Mouse (Mus musculus): Measurements from ENCODE around the gene Sycn. TPM values are rescaled to one million over a fixed set of nuclear protein-coding genes. Genes with fewer than 3 reads are reported as not detected.
"Not testable (repeated sequence)": the region's sequence is repeated elsewhere in the genome, so short reads cannot be mapped to it uniquely, and the experiment has no call there.

Gene Sycn
- polyA plus RNA-seq, 1 experiment from 2014 or later, result not detected

GRCm38 (mm10) chr7:28527922-28528719 is 12.6 kb upstream of the Sycn start:
- 5% methylated on average over 19 of the region's 19 CpGs for WGBS
- H3K4me2 ChIP-seq (ENCODE audit: low read length), result no peak overlapping the region
- H3K4me1 ChIP-seq (replicated peaks; ENCODE audit: control insufficient read depth, insufficient read depth, low read length), result no peaks in the 10 kb centered on the region
- no peaks in the 10 kb centered on the region for H3K9me3 ChIP-seq (ENCODE audit: control insufficient read depth, low read length)
- ATAC-seq, result no peak
- H3K36me3 ChIP-seq (ENCODE audit: control insufficient read depth, insufficient read depth), result no peaks in the 10 kb centered on the region
- no peak overlapping the region for H3K9ac ChIP-seq (replicated peaks; ENCODE audit: low read depth, low read length)
- H3K27ac ChIP-seq (ENCODE audit: low read length), result no peak overlapping the region
- H3K4me3 ChIP-seq (replicated peaks; ENCODE audit: low read length), result no peak overlapping the region
- no peaks in the 10 kb centered on the region for H3K27me3 ChIP-seq (replicated peaks; ENCODE audit: control insufficient read depth, insufficient read depth, low read length)

- Histone ChIP-seq H3K4me2 (ENCODE audit: low read length) (no peak overlapping the region), H3K9me3 (ENCODE audit: control insufficient read depth, low read length) (no peaks in the 10 kb centered on the region), H3K4me3 (replicated peaks; ENCODE audit: low read length) (no peak overlapping the region), H3K36me3 (ENCODE audit: control insufficient read depth, insufficient read depth) (no peaks in the 10 kb centered on the region), H3K9ac (replicated peaks; ENCODE audit: low read depth, low read length) (no peak overlapping the region), H3K27me3 (replicated peaks; ENCODE audit: control insufficient read depth, insufficient read depth, low read length) (no peaks in the 10 kb centered on the region), H3K27ac (ENCODE audit: low read length) (no peak overlapping the region), H3K4me1 (replicated peaks; ENCODE audit: control insufficient read depth, insufficient read depth, low read length) (no peaks in the 10 kb centered on the region)
- no peak for ATAC-seq
- 76% methylated on average over 8 of the region's 8 CpGs for WGBS
Measured at GRCm38 (mm10) chr7:28532005-28532404, 8.7 kb upstream of the Sycn start.

GRCm38 (mm10) chr7:28538886-28539285 is 1.8 kb upstream of the Sycn start:
- not testable (repeated sequence) for H3K9me3 ChIP-seq (ENCODE audit: control insufficient read depth, low read length); H3K9ac ChIP-seq (replicated peaks; ENCODE audit: low read depth, low read length); H3K27ac ChIP-seq (ENCODE audit: low read length); H3K4me1 ChIP-seq (replicated peaks; ENCODE audit: control insufficient read depth, insufficient read depth, low read length); H3K4me2 ChIP-seq (ENCODE audit: low read length); H3K4me3 ChIP-seq (replicated peaks; ENCODE audit: low read length); ATAC-seq; H3K36me3 ChIP-seq (ENCODE audit: control insufficient read depth, insufficient read depth); H3K27me3 ChIP-seq (replicated peaks; ENCODE audit: control insufficient read depth, insufficient read depth, low read length)
- WGBS, result 92% methylated on average over 6 of the region's 6 CpGs

GRCm38 (mm10) chr7:28544051-28544601 is 3.4 kb downstream of the Sycn start:
- Histone ChIP-seq H3K4me1 (replicated peaks; ENCODE audit: control insufficient read depth, insufficient read depth, low read length) (peaks cover 8% of the 10 kb centered on the region), H3K27me3 (replicated peaks; ENCODE audit: control insufficient read depth, insufficient read depth, low read length) (peaks cover 31% of the 10 kb centered on the region), H3K9me3 (ENCODE audit: control insufficient read depth, low read length) (no peaks in the 10 kb centered on the region), H3K9ac (replicated peaks; ENCODE audit: low read depth, low read length) (no peak overlapping the region), H3K4me3 (replicated peaks; ENCODE audit: low read length) (no peak overlapping the region), H3K4me2 (ENCODE audit: low read length) (no peak overlapping the region), H3K36me3 (ENCODE audit: control insufficient read depth, insufficient read depth) (no peaks in the 10 kb centered on the region), H3K27ac (ENCODE audit: low read length) (no peak overlapping the region)
- ATAC-seq, result no peak
- WGBS, result 4% methylated on average over 25 of the region's 27 CpGs

GRCm38 (mm10) chr7:28545048-28545890 is 4.6 kb downstream of the Sycn start:
- H3K9ac ChIP-seq (replicated peaks; ENCODE audit: low read depth, low read length), result no peak overlapping the region
- no peaks in the 10 kb centered on the region for H3K36me3 ChIP-seq (ENCODE audit: control insufficient read depth, insufficient read depth)
- no peak overlapping the region for H3K27ac ChIP-seq (ENCODE audit: low read length)
- H3K9me3 ChIP-seq (ENCODE audit: control insufficient read depth, low read length), result no peaks in the 10 kb centered on the region
- 28% methylated on average over 14 of the region's 14 CpGs for WGBS
- H3K4me1 ChIP-seq (replicated peaks; ENCODE audit: control insufficient read depth, insufficient read depth, low read length), result peaks cover 8% of the 10 kb centered on the region
- no peak overlapping the region for H3K4me3 ChIP-seq (replicated peaks; ENCODE audit: low read length)
- peaks cover 31% of the 10 kb centered on the region for H3K27me3 ChIP-seq (replicated peaks; ENCODE audit: control insufficient read depth, insufficient read depth, low read length)
- H3K4me2 ChIP-seq (ENCODE audit: low read length), result no peak overlapping the region
- ATAC-seq, result no peak

GRCm38 (mm10) chr7:28545891-28546210 is 5.2 kb downstream of the Sycn start:
- Histone ChIP-seq H3K4me3 (replicated peaks; ENCODE audit: low read length) (no peak overlapping the region), H3K36me3 (ENCODE audit: control insufficient read depth, insufficient read depth) (no peaks in the 10 kb centered on the region), H3K4me2 (ENCODE audit: low read length) (no peak overlapping the region), H3K27ac (ENCODE audit: low read length) (no peak overlapping the region), H3K9me3 (ENCODE audit: control insufficient read depth, low read length) (no peaks in the 10 kb centered on the region), H3K27me3 (replicated peaks; ENCODE audit: control insufficient read depth, insufficient read depth, low read length) (peaks cover 31% of the 10 kb centered on the region), H3K4me1 (replicated peaks; ENCODE audit: control insufficient read depth, insufficient read depth, low read length) (peaks cover 8% of the 10 kb centered on the region), H3K9ac (replicated peaks; ENCODE audit: low read depth, low read length) (no peak overlapping the region)
- WGBS, result 44% methylated on average over 7 of the region's 7 CpGs
- ATAC-seq, result no peak

GRCm38 (mm10) chr7:28546649-28547048 is 6.0 kb downstream of the Sycn start:
- ATAC-seq, result no peak
- 2% methylated on average over 22 of the region's 22 CpGs for WGBS
- Histone ChIP-seq H3K4me3 (replicated peaks; ENCODE audit: low read length) (peak overlapping the region; percentile 28), H3K9ac (replicated peaks; ENCODE audit: low read depth, low read length) (no peak overlapping the region), H3K4me1 (replicated peaks; ENCODE audit: control insufficient read depth, insufficient read depth, low read length) (peaks cover 8% of the 10 kb centered on the region), H3K27ac (ENCODE audit: low read length) (no peak overlapping the region), H3K4me2 (ENCODE audit: low read length) (peak overlapping the region; percentile 53), H3K9me3 (ENCODE audit: control insufficient read depth, low read length) (no peaks in the 10 kb centered on the region), H3K36me3 (ENCODE audit: control insufficient read depth, insufficient read depth) (no peaks in the 10 kb centered on the region), H3K27me3 (replicated peaks; ENCODE audit: control insufficient read depth, insufficient read depth, low read length) (peaks cover 31% of the 10 kb centered on the region)

GRCm38 (mm10) chr7:28547154-28547553 is 6.5 kb downstream of the Sycn start, which contains the start of gene Nccrp1:
Nccrp1 (minus strand) TSS chr7:28547254.
- no peak within 1 kb of the TSS for H3K9ac ChIP-seq (replicated peaks; ENCODE audit: low read depth, low read length)
- ATAC-seq, result no peak
- peak within 1 kb of the TSS; percentile 28 for H3K4me3 ChIP-seq (replicated peaks; ENCODE audit: low read length)
- H3K27me3 ChIP-seq (replicated peaks; ENCODE audit: control insufficient read depth, insufficient read depth, low read length), result peaks cover 31% of the 10 kb centered on the region
- H3K27ac ChIP-seq (ENCODE audit: low read length), result no peak within 1 kb of the TSS
- WGBS, result 7% methylated on average over 5 of the region's 5 CpGs
- peak within 1 kb of the TSS; percentile 53 for H3K4me2 ChIP-seq (ENCODE audit: low read length)
- H3K9me3 ChIP-seq (ENCODE audit: control insufficient read depth, low read length), result no peaks in the 10 kb centered on the region
- peaks cover 8% of the 10 kb centered on the region for H3K4me1 ChIP-seq (replicated peaks; ENCODE audit: control insufficient read depth, insufficient read depth, low read length)
- H3K36me3 ChIP-seq (ENCODE audit: control insufficient read depth, insufficient read depth), result no peaks in the 10 kb centered on the region

- ATAC-seq, result no peak
- no peak overlapping the region for H3K9ac ChIP-seq (replicated peaks; ENCODE audit: low read depth, low read length)
- no peak overlapping the region for H3K4me2 ChIP-seq (ENCODE audit: low read length)
- peaks cover 31% of the 10 kb centered on the region for H3K27me3 ChIP-seq (replicated peaks; ENCODE audit: control insufficient read depth, insufficient read depth, low read length)
- H3K9me3 ChIP-seq (ENCODE audit: control insufficient read depth, low read length), result no peaks in the 10 kb centered on the region
- peaks cover 8% of the 10 kb centered on the region for H3K4me1 ChIP-seq (replicated peaks; ENCODE audit: control insufficient read depth, insufficient read depth, low read length)
- H3K4me3 ChIP-seq (replicated peaks; ENCODE audit: low read length), result no peak overlapping the region
- no peaks in the 10 kb centered on the region for H3K36me3 ChIP-seq (ENCODE audit: control insufficient read depth, insufficient read depth)
- WGBS, result 72% methylated on average over 7 of the region's 7 CpGs
- no peak overlapping the region for H3K27ac ChIP-seq (ENCODE audit: low read length)
Measured at GRCm38 (mm10) chr7:28547628-28548027, 6.9 kb downstream of the Sycn start.

All from forebrain, embryonic 16.5 days (tissue).